Mouse (Mus musculus) hindbrain, embryonic 16.5 days (tissue): ENCODE measurements around the gene Olfr1325. TPM values are rescaled to one million over a fixed set of nuclear protein-coding genes. Genes with fewer than 3 reads are reported as not detected.
"Not testable (repeated sequence)": the region's sequence is repeated elsewhere in the genome, so short reads cannot be mapped to it uniquely, and the experiment has no call there.

Source experiments
- ATAC-seq: fragments of 200-750 bp; cut with Nextera tagmentation; 2 replicates; pipeline ENCODE4 v1.8.0; 2017; ENCODE audit warnings: moderate TSS enrichment, moderate library complexity
- H3K27ac ChIP-seq: fragments of 300-500 bp; sonication (generic); 2 replicates; pipeline ENCODE4 v1.5.1; 2014; ENCODE audit warnings: low read depth, mild to moderate bottlenecking, control low read depth, low read length, moderate library complexity
- H3K27me3 ChIP-seq: fragments of 300-500 bp; sonication (generic); replicated peaks from 2 replicates; pipeline ENCODE4 v1.6.1; 2014; ENCODE audit warnings: low read length; ENCODE audit not compliant: control insufficient read depth, insufficient read depth
- H3K36me3 ChIP-seq: fragments of 300-500 bp; sonication (generic); 2 replicates; pipeline ENCODE4 v1.6.1; 2014; ENCODE audit warnings: mild to moderate bottlenecking, low read length, moderate library complexity, mixed read lengths; ENCODE audit not compliant: control insufficient read depth, insufficient read depth
- H3K4me1 ChIP-seq: fragments of 300-500 bp; sonication (generic); 2 replicates; pipeline ENCODE4 v1.6.1; 2014; ENCODE audit warnings: low read depth, low read length; ENCODE audit not compliant: control insufficient read depth, insufficient read depth
- H3K4me2 ChIP-seq: fragments of 300-500 bp; sonication (generic); 2 replicates; pipeline ENCODE4 v1.6.1; 2014; ENCODE audit warnings: mild to moderate bottlenecking, low read length, control low read depth, moderate library complexity
- H3K4me3 ChIP-seq: fragments of 300-500 bp; sonication (generic); 2 replicates; pipeline ENCODE4 v1.5.1; 2014; ENCODE audit warnings: mild to moderate bottlenecking, low read length, control low read depth, moderate library complexity
- H3K9ac ChIP-seq: fragments of 300-500 bp; sonication (generic); 2 replicates; pipeline ENCODE4 v1.6.1; 2014; ENCODE audit warnings: low read depth, mild to moderate bottlenecking, control low read depth, low read length, moderate library complexity
- H3K9me3 ChIP-seq: fragments of 300-500 bp; sonication (generic); 2 replicates; pipeline ENCODE4 v1.6.1; 2014; ENCODE audit warnings: mild to moderate bottlenecking, low read length, moderate library complexity; ENCODE audit not compliant: control insufficient read depth
- WGBS: fragments of 180-500 bp; shearing (Covaris S2); extraction: QIAGEN DNeasy Blood & Tissue Kit; methylation state at CpG from one replicate; pipeline ENCODE4 v1.1.7; 2014; 5-methylcytosine and 5-hydroxymethylcytosine counted together
- polyA plus RNA-seq: library from polyadenylated mRNA; unstranded; fragments of >200 nt; fragmentation: Nextera tagmentation; extraction: Ambion mirVana; gene quantifications from 2 replicates; pipeline ENCODE4 v1.2.1, GENCODE M21; 2015

The Olfr1325 gene
- not detected in 2 replicates for polyA plus RNA-seq

- no peak within 1 kb of the TSS for H3K9ac ChIP-seq
- 90% methylated on average over 2 of the region's 2 CpGs for WGBS
- no peak for ATAC-seq
Observed at GRCm38 (mm10) chrX:74592379-74592778, at the start of gene Olfr1325. Gene Olfr1325, plus strand, starts transcription at chrX:74592679.

GRCm38 (mm10) chrX:74574788-74575187, 17.7 kb upstream of the Olfr1325 start, which contains the start of gene Olfr1326-ps1:
Gene Olfr1326-ps1, minus strand, starts transcription at chrX:74574888.
- H3K4me2 ChIP-seq = no peak within 1 kb of the TSS
- no peaks in the 10 kb centered on the region for H3K4me1 ChIP-seq
- H3K9ac ChIP-seq = no peak within 1 kb of the TSS
- no peaks in the 10 kb centered on the region for H3K9me3 ChIP-seq
- no peak for ATAC-seq
- H3K4me3 ChIP-seq = no peak within 1 kb of the TSS
- H3K27me3 ChIP-seq = no peaks in the 10 kb centered on the region
- H3K36me3 ChIP-seq = no peaks in the 10 kb centered on the region
- no peak within 1 kb of the TSS for H3K27ac ChIP-seq

More at GRCm38 (mm10) chrX:74592379-74592778, at the start of gene Olfr1325:
- Histone ChIP-seq H3K36me3 (no peaks in the 10 kb centered on the region), H3K4me2 (no peak within 1 kb of the TSS), H3K4me3 (no peak within 1 kb of the TSS), H3K27ac (no peak within 1 kb of the TSS), H3K4me1 (no peaks in the 10 kb centered on the region), H3K9me3 (no peaks in the 10 kb centered on the region), H3K27me3 (no peaks in the 10 kb centered on the region)

GRCm38 (mm10) chrX:74645466-74646323, 53.2 kb downstream of the Olfr1325 start, which contains the start of gene Gm5640:
Gene Gm5640, minus strand, starts transcription at chrX:74645635.
- ATAC-seq = peak; percentile 90
- H3K4me1 ChIP-seq, H3K9ac ChIP-seq, H3K27me3 ChIP-seq, H3K4me2 ChIP-seq, H3K4me3 ChIP-seq, H3K9me3 ChIP-seq, H3K36me3 ChIP-seq, H3K27ac ChIP-seq: not testable (repeated sequence)
- 30% methylated on average over 2 of the region's 5 CpGs for WGBS

- ATAC-seq, H3K9ac ChIP-seq, H3K4me1 ChIP-seq, H3K27ac ChIP-seq, H3K4me2 ChIP-seq, H3K9me3 ChIP-seq, H3K27me3 ChIP-seq, H3K36me3 ChIP-seq, H3K4me3 ChIP-seq: not testable (repeated sequence)
- no CpG with 5 or more reads among the region's 1 CpGs for WGBS
Observed at GRCm38 (mm10) chrX:74646393-74646792, 53.9 kb downstream of the Olfr1325 start.

Other genes with a start within 250 kb of the Olfr1325 start
- 69.7 and 78.4 TPM in 2 replicates for gene Lage3, start 239.1 kb upstream of the Olfr1325 start, polyA plus RNA-seq
- 72.9 and 74.6 TPM in 2 replicates for gene Ubl4a, start 219.5 kb upstream of the Olfr1325 start, polyA plus RNA-seq
- 7.5 and 8.2 TPM in 2 replicates for gene Slc10a3, start 219.3 kb upstream of the Olfr1325 start, polyA plus RNA-seq
- 35.5 and 37.9 TPM in 2 replicates for gene Fam3a, start 199.4 kb upstream of the Olfr1325 start, polyA plus RNA-seq
- gene Ikbkg, start 199.4 kb upstream of the Olfr1325 start, polyA plus RNA-seq = 14.3 and 17.1 TPM in 2 replicates
- gene G6pdx, start 163.5 kb upstream of the Olfr1325 start, polyA plus RNA-seq = 46.0 and 50.8 TPM in 2 replicates
- not detected in 2 replicates for gene Gm6880, start 111.3 kb upstream of the Olfr1325 start, polyA plus RNA-seq
- gene Olfr1326-ps1, start 17.8 kb upstream of the Olfr1325 start, polyA plus RNA-seq = not detected in 2 replicates
- 0.27 and 0.29 TPM in 2 replicates for gene Gm5640, start 53.0 kb downstream of the Olfr1325 start, polyA plus RNA-seq
- not detected in 2 replicates for gene Gm6890, start 148.2 kb downstream of the Olfr1325 start, polyA plus RNA-seq
- gene Gm5936, start 244.5 kb downstream of the Olfr1325 start, polyA plus RNA-seq = 0.14 and 0.15 TPM in 2 replicates